Mouse (Mus musculus): ENCODE data around the gene Gm9913. TPM values are rescaled to one million over a fixed set of nuclear protein-coding genes. Genes with fewer than 3 reads are reported as not detected.

Gm9913 gene
- not detected for polyA plus RNA-seq (2017; shearing (Covaris generic))

DNA sequence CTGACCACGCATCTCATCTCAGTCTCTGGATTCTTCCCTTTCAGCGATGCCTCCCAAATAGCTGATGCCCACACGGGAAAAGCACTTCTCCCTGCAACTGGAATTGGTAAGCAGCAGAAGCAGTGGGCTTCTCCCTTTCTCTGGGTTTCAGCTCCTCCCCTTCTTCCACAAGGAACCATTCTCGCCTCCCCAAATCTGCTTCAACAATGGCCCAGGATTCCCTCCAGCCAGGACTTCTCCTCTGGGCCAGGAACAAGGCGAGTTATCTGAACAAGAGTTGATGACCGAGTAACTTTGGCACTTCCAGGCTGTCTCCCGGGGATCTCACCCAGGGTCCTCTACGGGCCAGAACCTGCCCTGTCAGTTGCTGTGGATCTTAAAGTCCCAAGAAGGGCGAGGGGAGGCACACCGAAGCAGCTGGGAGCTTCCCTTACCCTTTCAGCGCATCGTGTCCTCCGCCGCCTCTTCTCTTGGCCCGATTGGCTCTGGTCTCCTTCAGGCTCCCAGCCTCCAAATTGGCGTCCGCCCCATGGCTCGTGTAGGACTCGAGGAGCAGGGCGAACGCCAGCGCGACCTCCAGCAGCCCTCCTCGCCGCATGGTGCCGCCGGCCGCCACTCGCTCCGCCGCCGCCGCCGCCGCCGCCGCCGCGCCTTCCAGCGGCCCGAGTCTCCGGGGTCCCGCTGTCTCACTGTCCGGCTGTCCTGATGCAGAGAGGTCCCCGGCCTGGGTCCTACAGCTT is at the start of gene Gm9913:
TSS of gene Gm9913 (plus strand) at position 84 of the 740 bp plus-strand sequence.
- no peak for ATAC-seq

DNA sequence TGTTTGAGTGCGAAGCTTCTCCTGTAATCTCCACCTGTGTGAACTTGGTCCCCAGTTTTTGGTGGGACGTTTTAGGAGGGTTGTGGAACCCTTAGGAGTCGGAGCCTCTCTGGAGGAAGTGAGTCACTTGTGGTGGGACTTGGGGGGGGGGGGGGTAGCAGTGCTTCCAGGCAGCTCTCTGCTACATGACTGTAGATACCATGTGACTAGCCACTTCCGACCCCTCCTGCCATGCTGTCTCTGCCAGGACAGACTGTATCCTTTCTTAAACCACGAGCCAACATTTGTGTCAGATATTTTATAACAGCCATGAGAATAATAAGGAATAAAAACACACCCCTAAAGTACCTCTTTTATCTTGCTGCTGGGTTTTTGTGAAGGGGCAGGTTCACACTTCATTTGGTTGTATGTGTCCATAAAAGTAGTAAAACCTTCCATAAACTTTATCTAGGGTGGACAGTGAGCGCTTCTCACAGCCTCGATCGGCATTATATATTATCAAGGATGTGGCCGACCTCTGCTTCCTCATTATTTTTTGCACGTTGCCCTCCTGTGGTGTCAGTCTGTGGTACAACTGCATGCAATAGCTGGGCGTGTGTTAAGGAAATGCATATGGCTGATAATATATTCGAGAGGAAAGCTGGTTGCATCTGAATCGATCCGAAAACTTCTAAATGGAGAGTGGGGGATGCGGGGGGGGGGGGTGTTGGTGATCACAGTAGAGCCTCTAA is 48.7 kb upstream of the Gm9913 start:
- no peak for ATAC-seq

DNA sequence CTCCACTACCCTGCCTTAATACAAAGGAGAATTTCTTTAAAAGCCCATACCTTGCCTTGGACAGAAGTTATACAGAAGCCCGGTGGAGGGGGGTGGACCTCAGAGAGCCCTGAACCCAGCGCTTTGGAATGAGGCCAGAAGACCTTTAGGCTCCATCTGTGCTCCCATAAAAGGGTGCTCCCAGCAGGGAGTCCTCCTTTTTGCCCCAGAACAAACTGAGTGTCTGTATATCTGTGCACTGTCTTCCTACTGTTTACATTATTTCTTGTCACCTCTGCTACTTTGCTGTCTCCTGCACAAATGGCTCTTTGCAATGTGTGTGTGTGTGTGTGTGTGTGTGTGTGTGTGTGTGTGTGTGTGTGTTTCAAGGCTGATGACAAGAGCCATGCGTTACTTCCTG is 45.8 kb upstream of the Gm9913 start:
- no peak for ATAC-seq

DNA sequence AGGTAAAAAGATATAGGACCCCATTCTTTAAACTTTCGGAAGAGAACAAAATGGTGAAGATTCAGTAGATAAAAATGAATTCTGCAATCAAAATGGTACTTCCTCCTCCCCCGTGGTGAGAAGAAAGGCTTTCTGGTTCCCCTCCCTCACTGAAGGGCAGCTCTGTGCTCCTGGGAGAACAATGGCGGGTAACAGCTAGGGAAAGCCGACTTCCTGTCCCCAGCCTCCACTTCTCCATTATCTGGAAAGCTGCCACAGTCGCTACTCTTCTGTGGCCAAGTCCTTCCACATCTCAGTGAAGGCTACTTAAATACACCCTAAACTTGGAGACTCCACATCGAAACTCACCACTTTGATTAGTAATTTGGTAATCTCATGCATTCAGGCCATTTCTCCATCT is 40.9 kb upstream of the Gm9913 start:
- ATAC-seq: no peak

DNA sequence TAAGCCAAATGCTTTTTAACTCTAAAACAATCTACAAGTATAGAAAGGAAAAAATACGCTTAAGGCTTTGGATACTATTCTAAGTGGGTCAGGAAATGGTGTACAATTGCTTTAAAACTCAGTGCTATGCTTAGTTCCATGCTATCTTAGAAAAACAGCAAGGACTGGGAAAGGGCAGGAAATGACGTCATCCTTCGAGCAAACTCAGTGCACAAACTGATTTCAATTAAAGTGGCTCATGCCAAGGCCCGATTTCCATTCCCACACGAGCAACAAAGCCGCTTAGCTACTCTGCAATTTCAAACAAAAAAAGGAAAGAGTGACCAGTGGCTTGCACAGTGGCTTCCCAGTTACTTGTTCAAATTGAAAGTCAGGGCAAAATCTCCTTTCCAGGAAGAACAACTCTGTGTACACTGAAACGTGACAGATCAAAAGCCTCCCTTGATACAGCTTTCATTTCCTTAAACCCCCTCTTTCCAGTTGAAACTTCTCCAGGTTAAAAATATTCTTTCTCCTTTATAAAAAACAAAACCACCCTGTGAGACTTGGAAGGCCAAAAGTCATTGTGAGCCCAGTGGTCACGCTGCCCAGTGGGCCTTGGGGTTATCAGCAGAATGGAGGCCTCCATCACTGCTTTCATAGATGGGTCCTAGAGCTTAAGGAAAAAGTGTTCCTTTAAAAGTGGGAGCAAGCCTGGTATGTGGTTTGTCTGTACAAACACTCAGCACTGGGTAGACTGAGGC is 34.2 kb upstream of the Gm9913 start:
- no peak for ATAC-seq

DNA sequence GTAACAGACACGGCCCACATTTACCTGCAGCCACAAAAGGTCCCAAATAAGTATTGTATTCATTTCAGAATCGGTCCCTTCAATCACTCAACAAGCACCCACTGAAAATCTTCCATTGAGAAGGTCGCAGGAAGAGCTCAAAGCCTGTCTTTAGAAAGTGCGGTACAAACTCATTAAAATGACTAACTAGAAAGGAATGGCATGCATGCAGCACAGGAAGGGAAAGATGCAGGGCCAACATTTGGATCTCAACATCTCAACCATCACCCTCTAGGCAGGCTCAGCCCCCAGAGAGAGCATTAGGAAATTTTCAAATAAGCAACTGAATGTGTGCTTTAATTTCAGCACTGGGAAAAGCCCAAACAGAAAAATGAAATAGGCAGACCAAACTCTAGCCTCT is 33.2 kb upstream of the Gm9913 start:
- ATAC-seq: no peak

DNA sequence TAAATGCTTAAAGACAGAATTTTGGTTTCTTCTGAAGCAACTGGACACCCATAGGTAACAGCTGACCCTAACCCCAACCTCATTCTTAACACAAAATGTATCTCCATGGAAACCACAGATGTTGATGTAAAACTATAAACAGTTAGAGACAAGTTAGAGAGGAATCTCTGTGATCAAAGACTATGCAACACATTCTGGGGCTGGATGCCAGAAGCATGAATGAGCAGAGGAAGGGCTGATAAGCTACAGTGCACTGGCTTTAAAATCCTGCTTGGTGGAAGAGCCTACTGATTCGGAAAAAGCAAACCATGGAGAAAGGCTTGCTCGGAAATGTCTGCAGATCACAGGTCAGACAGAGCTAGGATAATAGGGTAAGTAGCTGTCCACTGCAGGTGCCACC is 31.7 kb upstream of the Gm9913 start:
- no peak for ATAC-seq

DNA sequence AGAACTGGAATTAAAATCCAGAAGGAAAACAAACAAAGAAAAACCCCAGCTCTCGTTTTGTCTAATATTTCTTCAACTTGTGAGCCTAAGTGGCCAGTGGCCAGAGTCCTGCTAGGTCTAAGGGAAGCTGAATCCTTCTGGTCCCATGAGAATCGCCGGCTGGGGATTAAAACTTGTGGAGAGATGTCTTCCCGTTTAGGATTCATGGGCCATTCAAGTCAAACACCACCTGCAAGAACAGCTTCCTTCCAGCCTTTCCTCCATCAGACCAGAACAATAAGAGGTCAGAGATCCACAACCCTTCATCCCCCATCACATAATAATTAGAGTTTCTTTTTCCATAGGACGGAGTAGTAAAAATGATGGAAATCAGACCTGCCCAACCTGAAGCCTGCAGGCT is 30.2 kb upstream of the Gm9913 start:
- no peak for ATAC-seq

DNA sequence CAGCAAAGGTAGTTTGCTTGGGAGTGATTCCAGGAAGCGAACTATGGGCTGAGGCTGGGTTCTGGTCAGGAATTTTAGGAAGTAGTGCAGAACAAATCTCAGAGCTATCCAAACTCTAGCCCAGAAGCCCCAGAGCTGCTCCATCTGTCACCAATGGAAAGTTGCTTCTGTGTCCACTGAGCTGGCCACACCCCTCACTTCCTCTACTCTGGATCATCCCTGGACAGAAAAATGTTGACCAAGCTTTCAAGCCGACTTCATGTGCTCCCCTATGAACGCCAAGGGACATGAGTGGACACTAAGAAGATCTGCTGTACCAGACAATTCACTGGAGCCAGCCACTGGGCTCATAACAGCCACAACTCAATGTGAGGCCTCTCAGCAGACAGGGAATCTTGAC is 28.7 kb upstream of the Gm9913 start:
- no peak for ATAC-seq

DNA sequence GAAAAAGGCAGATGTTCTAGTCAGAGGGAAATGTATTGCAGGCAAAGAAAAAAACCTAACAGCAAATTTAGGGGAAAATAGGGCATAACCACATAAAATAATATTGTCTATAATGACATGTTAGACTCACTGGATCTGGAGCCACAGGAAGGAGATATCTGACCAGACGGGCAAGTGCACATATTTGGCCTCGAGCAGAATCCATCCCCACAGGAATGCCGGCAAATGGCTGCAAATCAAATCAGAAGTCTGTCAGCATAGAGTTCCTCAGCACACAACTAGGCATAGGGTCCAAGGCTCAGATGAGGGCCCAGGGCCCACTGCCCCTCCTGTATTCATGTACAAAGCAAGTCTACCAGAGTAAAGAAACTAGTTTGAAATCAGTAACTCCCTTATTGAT is 27.5 kb upstream of the Gm9913 start:
- ATAC-seq: no peak

DNA sequence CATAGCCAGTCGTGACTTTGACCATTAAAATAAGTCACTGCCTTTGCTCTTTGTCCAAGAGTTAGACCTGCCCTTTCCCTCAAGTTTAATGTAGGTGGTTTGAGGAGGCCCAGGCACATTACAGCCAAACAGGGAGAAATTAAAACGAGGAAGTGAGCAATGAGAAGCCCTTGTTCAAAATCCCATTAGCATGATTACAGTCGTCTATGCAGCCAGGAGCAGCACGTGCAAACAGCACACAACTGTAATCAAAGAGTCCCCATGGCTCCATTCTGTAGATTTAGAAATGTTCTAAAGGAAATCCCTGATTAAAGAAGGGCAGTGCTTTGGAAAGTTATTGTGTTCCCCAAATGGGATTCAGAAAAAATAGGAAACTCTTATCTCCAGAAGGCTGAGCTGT is 26.2 kb upstream of the Gm9913 start:
- no peak for ATAC-seq

DNA sequence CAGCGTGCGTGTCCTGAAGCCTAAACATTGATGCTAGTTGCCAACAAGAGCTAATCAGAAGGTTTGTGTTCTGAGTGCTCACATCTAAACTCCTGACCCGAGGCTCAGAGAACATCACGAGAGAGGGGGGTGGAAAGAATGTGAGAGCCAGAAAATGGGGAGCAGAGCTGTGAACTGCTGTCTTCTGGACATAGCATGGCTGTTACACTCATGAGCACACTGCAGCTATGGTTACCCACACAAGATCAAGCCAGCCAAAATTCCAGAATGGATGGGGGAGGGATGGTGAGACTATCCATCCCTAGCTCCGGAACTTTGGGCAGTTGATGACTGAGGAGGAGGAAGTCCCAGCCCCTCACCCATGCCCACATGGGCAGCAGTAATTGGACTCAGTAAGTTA is 24.8 kb upstream of the Gm9913 start:
- ATAC-seq: no peak

DNA sequence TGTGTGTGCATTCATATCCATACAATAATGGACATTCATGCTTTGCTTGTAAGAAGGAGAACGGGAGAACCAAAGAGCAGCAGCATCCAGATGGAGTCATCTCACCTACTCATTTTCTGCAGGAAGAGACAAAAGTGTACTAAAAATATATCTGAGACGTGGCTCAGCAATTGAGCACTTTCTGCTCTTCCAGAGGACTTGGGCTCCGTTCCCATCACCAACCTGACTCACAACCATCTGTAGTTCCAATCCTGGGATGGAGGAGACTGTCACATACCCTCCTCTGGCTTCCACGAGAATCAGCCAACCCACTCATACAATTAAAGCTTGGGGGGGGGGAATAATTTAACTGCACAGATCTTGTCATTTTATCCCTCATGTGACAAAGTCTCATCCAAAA is 23.8 kb upstream of the Gm9913 start:
- ATAC-seq: no peak

DNA sequence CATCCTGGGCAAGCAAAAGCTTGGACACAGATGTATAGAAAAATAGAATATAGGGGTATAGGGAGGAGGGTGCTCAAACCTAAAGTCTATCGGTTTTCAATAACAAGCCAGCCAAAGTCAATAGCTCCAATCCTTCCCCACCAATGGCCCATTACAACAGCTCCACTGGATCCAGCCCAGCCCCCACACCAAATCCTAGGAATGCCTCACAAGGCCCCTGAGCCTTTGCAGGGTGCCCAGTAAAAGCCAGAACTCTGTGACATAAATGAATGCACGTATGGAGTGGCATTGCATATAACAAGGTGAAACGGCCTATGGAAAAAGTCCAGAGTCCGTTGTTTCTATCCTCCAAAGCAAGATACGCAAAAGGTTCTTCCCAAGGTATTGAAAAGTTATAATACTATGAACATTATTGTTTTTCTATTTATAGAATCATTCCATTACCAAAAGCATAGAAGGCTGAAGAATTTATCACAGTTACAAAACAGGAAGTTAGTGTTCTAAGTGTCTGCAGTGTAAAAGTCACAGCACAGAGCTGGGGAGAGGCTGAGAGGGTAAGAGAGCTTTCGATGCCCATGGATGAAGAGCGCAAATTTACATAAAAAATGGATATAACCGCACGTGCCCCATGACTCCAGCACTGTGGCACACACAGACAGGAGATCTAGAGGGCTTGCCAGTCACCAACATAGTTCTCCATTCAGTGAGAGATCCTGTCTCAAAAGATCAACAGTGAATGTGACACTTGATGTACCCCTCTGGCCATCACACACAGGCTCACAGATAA is 23.2 kb upstream of the Gm9913 start:
- ATAC-seq: no peak

DNA sequence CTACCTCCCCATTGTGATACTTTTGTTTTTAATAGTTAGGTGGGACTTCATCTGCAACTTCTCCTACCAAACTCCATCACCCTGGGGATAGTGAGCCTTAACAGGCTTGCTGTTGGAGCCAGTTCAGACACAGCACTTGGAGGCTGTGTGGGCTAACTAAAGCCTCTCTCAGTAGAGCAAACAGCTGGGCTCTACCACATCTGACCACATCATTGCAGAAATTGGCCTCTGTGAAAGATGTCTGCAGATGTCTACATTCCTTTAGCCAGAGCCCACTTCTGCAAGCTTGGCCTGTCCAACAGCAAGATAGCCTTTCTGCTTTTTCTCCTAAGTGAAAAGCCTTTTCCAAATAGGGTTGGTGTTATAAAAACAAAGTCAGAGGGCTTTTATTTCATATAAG is 20.7 kb upstream of the Gm9913 start:
- ATAC-seq: no peak

DNA sequence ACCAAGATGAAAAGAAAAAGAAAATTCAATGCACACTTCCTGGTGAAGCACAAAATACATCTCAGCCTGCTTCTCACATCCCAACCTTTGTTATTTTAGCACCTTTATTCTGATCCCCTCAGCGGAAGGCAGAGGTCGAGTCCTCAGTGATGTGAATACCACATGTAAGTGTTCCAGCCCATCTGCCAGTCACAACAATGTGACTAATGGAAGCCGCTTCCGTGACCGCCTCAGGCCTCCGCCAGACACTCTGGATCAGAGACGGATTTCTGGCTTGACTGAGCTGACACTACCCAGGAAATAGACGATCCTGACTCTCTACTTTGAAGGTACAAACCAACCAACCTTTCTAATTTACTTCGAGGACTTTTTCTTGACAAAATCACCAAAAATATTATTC is 20.0 kb upstream of the Gm9913 start:
- no peak for ATAC-seq

DNA sequence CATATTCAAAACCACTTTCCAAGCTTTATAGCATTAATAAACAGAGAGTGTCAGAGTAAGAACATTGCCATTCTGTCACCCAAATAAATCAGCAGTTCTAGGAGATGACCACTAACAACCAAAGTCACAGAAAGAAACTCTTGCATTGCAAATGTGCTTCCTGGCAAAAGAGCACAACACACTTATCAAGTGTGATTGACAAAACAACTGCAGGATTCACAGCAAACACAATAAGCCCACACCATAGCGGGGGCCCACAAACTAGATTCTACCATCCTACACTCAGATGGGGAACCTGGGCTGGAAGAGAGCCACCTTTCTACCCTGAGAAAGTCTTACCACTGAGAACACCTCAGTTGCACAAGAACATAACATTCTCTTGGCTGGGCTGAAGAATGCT is 14.9 kb upstream of the Gm9913 start:
- ATAC-seq: no peak

DNA sequence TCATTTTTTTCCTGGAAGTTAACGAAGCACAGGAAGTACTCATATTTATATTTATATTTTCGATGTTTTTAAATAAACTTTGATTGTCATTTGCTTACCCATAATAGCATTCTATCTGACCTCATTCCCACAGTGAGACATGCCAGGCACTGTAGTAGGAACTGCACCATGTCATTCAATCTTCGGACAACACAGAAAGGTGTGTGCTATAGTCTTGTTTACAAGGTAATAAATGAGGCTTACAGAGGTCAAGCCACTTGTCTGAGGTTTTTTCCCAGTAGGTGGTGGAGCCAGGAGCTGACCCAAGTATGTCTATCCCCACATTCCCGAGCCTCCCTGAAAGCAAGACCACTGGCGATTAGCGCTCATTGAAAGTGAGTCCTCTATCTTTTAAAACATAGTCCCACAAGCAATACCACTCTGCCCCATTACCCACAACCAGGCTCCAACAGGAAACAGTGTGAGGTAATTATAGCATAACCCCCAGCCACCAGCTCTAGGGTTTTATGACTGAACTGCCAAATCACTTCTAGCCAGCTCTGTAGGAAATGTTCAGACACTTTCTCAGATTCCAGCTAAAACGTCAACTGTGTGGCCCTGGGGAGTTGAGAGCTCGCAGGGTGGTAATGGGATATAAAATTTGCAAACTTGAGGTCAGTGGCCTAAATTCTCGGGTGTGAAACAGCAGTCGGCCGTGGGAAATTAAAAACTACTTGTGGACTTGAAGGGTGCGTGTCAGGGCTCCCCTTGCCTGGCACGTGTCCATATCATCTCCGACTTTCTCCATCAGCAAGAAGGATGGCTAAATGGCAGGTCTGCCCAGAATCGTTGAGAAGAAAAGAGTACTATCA is 12.6 kb upstream of the Gm9913 start:
- no peak for ATAC-seq

DNA sequence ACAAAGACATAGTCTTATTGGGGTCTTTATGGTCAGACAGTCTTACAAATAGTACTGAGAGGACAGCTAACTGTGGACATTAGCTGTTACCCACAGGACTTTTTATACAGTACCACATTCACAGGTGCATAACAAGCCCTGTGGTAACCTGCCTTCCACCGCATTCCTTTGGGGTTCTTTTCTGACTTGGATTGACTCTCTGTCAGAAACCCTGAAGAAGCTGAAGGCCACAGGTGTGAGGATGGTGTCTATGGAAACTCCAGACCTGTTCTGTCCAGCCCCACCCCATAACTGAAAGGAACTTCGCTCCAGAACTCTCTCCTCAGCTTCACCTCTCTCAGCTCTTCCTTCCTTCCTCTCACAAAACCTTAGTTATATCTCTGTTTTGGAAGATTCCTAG is 10.6 kb upstream of the Gm9913 start:
- no peak for ATAC-seq

DNA sequence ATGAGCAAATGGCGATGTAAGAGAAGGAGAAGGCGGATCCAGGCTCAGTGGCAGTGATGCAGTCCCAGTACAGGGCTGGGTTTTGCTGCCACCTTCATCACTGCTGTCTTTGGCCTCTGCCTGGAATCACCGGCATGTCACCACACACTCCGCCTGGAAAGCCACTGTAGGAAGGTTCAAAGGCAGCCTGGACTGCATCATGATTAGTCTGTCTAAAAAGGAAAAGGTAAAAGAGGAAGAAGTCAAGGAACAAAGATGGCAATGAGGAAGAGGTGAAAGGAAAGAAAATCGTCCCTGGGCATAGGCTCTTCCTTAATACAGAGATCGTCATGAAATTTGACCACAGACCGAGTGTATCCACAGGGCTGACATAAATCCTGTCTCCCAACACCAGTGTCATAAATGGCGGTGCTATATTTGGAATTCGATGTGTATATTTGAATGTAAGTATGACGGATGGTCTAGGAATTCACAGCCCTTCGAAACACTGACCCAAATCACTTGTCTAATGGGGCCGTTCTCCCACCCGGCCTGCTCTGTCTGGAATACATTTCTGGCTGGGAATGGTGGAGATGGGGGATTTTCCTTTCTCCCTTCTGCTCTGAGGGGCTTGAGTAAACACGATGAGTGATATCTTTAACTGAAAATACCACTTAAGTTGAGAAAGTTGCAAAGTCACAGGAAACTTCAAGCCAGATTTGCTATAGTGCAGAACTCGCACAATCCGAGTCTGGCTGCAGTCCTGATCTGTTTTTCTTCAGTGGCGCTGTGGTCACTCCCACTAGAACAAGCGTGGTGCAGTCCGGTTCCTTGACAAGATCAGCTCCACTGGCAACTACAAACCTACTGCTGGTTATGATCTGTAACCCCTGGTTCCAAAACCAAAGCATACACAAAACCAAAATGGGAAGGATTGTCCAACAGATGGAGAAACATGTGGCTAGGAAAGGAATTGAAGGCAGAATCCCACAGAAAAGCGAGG is 9.8 kb upstream of the Gm9913 start:
- ATAC-seq: no peak

DNA sequence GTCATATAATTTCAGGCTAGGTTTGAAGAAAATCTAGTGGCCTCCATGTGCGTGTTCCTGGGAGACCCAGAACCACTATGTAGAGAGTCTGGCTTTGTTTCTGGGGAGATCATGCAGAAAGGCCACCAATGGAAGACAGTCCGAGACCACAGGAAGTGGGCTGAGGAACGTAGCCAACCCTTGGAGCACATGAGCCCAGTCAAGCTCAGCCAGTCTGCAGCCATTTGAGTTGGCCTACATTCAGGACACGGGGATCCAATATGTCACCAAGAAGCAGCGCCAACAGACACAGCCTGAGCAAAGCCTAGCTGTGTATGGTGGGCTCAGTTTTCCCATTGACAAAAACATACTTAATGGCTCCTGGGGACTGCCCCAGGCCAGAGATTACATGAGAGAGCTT is 8.2 kb upstream of the Gm9913 start:
- ATAC-seq: no peak
